Mouse (Mus musculus): ENCODE data around the gene Padi1.

DNA sequence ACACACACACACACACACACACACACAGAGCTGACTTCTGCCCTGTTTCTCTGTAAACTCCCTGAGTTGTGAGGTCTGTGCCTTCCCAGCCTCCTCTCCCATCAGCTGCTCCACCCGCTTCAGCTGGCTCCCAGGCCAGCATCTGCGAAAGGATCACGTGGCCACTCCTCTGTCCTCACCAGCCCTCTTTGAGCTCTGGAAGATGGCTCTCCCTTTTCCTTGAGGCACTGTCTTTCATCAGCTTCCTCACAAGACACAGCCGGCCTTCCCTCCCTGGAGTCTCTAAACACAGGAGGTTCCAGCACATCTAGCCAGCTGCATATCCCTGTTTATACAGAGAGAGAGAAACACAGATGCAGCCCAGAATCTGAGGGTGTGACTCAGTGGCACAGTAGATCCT is 38.3 kb upstream of the Padi1 start:
- TF ChIP-seq GATA1 (IDR thresholded peaks at IDR 0.05; ENCODE audit: low read length) (no peak), TAL1 (IDR thresholded peaks at IDR 0.05; ENCODE audit: low read length) (no peak)

Measured in erythroblast, embryonic 14.5 days (primary cell).